Mouse (Mus musculus) embryonic fibroblast, embryonic 13.5 days (primary cell): ENCODE results near the gene Atp11a.

Source experiments
- CTCF ChIP-seq: IDR thresholded peaks from 2 replicates; pipeline ENCODE4 v1.5.1; 2011; ENCODE audit warnings: mild to moderate bottlenecking, control low read depth, low read length, moderate library complexity, borderline replicate concordance; ENCODE audit not compliant: insufficient read depth
- POLR2A ChIP-seq: IDR thresholded peaks from 2 replicates; pipeline ENCODE4 v1.6.1; 2011; ENCODE audit warnings: low read depth, mild to moderate bottlenecking, control low read depth, low read length, moderate library complexity

DNA sequence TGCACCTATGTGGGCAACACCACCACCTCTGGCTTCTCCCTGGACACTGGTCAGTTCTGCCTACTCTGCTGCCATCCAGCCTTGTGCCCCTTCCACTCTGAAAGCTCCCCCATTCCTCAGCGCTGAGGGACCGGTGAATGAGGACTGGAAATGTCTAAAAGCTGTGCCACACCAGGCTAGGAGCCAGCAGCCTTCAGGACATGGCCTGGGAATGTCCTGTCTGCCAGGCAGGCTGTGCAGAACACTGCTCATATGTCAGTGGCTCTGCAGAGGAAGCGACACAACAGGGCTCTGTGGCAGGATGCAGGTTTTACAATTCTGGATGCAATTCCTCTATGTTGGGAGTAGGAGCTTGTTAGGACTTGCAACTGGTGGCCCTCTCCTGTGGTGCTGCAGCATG lies 106.2 kb downstream of the Atp11a start:
- TF ChIP-seq CTCF (no peak), POLR2A (no peak)
